Comparison of ENCODE assay signal across 8 mouse cellular contexts in genomic region chrX:158921838-158922450, GRCm38 (mm10).
DNase-seq lines count a peak whose midpoint lies in the region; ATAC-seq lines count a peak whose summit lies in the region.

No protein-coding gene starts in this region.

- H3K36me3 ChIP-seq in forebrain, embryonic 15.5 days: no peaks in the 10 kb centered on the region
- no peaks in the 10 kb centered on the region for H3K36me3 ChIP-seq in hindbrain, embryonic 12.5 days

- H3K4me2 ChIP-seq in forebrain, embryonic 15.5 days (replicated peaks): peak overlapping the region; percentile 21; the same call in 1 of the 2 replicates
- H3K4me2 ChIP-seq in hindbrain, embryonic 12.5 days (replicated peaks): 0 out of 2 replicates have a peak overlapping the region, but pooled peaks have one; percentile 12

- H3K27ac ChIP-seq in forebrain, embryonic 15.5 days (replicated peaks): no peak overlapping the region
- no peak overlapping the region for H3K27ac ChIP-seq in hindbrain, embryonic 12.5 days

- no peak for ATAC-seq in forebrain, embryonic 15.5 days (replicated peaks)
- no peak for ATAC-seq in hindbrain, embryonic 12.5 days (ENCODE audit: low FRiP score)
- peak; percentile 68; the same call in 1 of the 2 replicates for ATAC-seq in megakaryocyte-erythroid progenitor cell, adult 5-6 weeks (replicated peaks; ENCODE audit: low FRiP score, low TSS enrichment, poor library complexity, severe bottlenecking)
- no peak for ATAC-seq in activated CD4-positive, CD25-positive, alpha-beta regulatory T cell, adult 4 months

- H3K9ac ChIP-seq in forebrain, embryonic 15.5 days (replicated peaks): no peak overlapping the region
- H3K9ac ChIP-seq in hindbrain, embryonic 12.5 days: no peak overlapping the region

- H3K27me3 ChIP-seq in forebrain, embryonic 15.5 days: no peaks in the 10 kb centered on the region
- no peaks in the 10 kb centered on the region for H3K27me3 ChIP-seq in hindbrain, embryonic 12.5 days

- peak; percentile 39 for DNase-seq in T-cell, adult 2 months (ENCODE audit: low spot score)
- DNase-seq in cerebellum, adult 11 months: peak; percentile 82
- peak; percentile 84 to 87 for DNase-seq in left cerebral cortex, adult 18-20 months (ENCODE audit: low spot score in 2 of 2)
- peak; percentile 86 for DNase-seq in right cerebral cortex, postnatal 4 days

- 0 out of 2 replicates have a peak overlapping the region, but pooled peaks have one; percentile 1 for H3K4me3 ChIP-seq in forebrain, embryonic 15.5 days
- no peak overlapping the region for H3K4me3 ChIP-seq in hindbrain, embryonic 12.5 days

- no peaks in the 10 kb centered on the region for H3K9me3 ChIP-seq in forebrain, embryonic 15.5 days
- no peaks in the 10 kb centered on the region for H3K9me3 ChIP-seq in hindbrain, embryonic 12.5 days (replicated peaks)

- peaks cover 7% of the 10 kb centered on the region; the same call in 1 of the 2 replicates for H3K4me1 ChIP-seq in forebrain, embryonic 15.5 days
- no peaks in the 10 kb centered on the region for H3K4me1 ChIP-seq in hindbrain, embryonic 12.5 days

- WGBS in forebrain, embryonic 15.5 days: 25% methylated on average over 14 of the region's 14 CpGs
- 32% methylated on average over 14 of the region's 14 CpGs for WGBS in hindbrain, embryonic 12.5 days
